Mouse (Mus musculus): ENCODE measurements around the gene Six5. TPM values are rescaled to one million over a fixed set of nuclear protein-coding genes. Genes with fewer than 3 reads are reported as not detected.

Six5 gene
- polyA plus RNA-seq, 1 experiment from 2014 or later, result 5.9 TPM

GRCm38 (mm10) chr7:19086760-19087159 is 7.6 kb upstream of the Six5 start:
- no peak for ATAC-seq (ENCODE audit: extremely low read depth, insufficient number of reproducible peaks, low FRiP score, low TSS enrichment)
- Histone ChIP-seq H3K36me3 (peaks cover 59% of the 10 kb centered on the region), H3K9me3 (no peaks in the 10 kb centered on the region), H3K27ac (replicated peaks) (no peak overlapping the region), H3K4me3 (no peak overlapping the region), H3K4me1 (peaks cover 61% of the 10 kb centered on the region), H3K27me3 (replicated peaks) (peaks cover 9% of the 10 kb centered on the region), H3K9ac (peak overlapping the region; percentile 80; the same call in 1 of the 2 replicates), H3K4me2 (no peak overlapping the region; the same call in 1 of the 2 replicates)
- 61% methylated on average over 18 of the region's 18 CpGs for WGBS

DNA sequence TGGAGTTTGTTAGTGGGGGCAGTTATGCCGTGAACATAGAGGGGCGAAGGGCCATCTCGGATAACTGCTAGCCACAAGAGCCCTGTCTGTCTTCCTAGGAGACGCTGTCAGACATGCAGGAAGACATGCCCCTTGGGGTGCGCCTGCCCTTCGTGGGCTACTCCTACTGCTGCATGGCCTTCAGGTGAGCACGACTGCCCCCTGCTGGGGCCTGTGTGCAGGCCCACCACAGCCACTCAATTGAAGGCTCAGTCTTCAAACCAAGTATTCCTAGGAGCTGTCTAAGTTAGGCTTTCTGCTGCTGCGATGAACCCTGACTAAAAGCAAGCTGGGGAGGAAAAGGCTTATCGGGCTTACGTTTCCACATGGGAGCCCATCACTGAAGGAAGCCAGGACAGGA is 5.6 kb upstream of the Six5 start:
- H3K4me2 ChIP-seq, result no peak overlapping the region
- H3K36me3 ChIP-seq, result peaks cover 51% of the 10 kb centered on the region
- H3K9ac ChIP-seq, result no peak overlapping the region
- H3K27me3 ChIP-seq (replicated peaks), result peaks cover 9% of the 10 kb centered on the region
- ATAC-seq (ENCODE audit: extremely low read depth, insufficient number of reproducible peaks, low FRiP score, low TSS enrichment), result no peak
- H3K27ac ChIP-seq (replicated peaks), result no peak overlapping the region
- no peak overlapping the region for H3K4me3 ChIP-seq
- WGBS, result 39% methylated on average over 10 of the region's 10 CpGs
- no peaks in the 10 kb centered on the region for H3K9me3 ChIP-seq
- peaks cover 59% of the 10 kb centered on the region for H3K4me1 ChIP-seq

DNA sequence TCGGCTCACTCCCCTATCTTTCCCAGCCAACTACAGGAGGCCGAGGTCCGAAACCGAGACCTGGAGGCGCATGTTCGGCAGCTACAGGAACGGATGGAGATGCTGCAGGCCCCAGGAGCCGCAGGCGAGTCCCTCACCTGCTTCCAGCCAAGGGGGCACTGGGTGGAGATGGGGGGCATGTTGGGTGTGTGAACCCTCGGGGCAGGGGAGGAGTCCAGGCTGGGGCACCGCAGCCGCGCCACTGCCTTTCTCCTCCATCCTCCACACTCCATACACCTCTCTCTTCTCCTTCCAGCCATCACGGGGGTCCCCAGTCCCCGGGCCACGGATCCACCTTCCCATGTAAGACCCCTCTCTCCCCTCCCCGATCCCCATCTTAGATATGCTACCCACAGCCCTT is 2.5 kb upstream of the Six5 start:
- no peak for ATAC-seq (ENCODE audit: extremely low read depth, insufficient number of reproducible peaks, low FRiP score, low TSS enrichment)
- Histone ChIP-seq H3K27ac (replicated peaks) (peak overlapping the region; percentile 99), H3K4me1 (peaks cover 40% of the 10 kb centered on the region), H3K9me3 (no peaks in the 10 kb centered on the region), H3K4me3 (peak overlapping the region; percentile 86), H3K27me3 (replicated peaks) (peaks cover 9% of the 10 kb centered on the region), H3K36me3 (peaks cover 49% of the 10 kb centered on the region), H3K4me2 (peak overlapping the region; percentile 92), H3K9ac (peak overlapping the region; percentile 78)
- 46% methylated on average over 14 of the region's 17 CpGs for WGBS

DNA sequence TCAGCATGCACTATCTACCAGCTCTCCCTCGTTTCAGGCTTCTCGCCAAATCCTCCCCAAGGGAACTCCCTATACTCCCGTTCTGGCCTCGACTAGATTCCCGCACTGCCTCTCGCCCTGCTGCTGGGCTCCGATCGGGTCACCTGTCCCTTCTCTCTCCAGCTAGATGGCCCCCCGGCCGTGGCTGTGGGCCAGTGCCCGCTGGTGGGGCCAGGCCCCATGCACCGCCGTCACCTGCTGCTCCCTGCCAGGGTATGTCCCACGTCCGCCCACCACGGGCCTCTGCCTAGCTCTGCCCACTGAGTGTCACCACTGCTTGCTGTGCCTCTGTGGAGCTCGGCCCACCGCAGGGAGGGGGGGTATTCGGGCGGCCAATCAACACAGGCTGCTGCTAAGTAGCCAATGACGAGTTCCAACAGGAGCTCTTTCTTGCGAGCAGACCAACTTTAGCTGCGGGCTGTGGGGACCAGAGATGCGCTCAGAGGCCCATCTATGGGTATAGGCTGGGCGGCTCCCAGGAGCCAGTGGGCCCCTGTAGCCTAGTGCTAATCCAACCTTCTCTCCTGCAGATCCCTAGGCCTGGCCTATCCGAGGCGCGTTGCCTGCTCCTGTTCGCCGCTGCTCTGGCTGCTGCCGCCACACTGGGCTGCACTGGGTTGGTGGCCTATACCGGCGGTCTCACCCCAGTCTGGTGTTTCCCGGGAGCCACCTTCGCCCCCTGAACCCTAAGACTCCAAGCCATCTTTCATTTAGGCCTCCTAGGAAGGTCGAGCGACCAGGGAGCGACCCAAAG is 1.8 kb upstream of the Six5 start:
- 7% methylated on average over 38 of the region's 38 CpGs for WGBS
- Histone ChIP-seq H3K4me3 (peak overlapping the region; percentile 86), H3K9ac (peak overlapping the region; percentile 78), H3K9me3 (no peaks in the 10 kb centered on the region), H3K36me3 (peaks cover 49% of the 10 kb centered on the region), H3K27me3 (replicated peaks) (peaks cover 9% of the 10 kb centered on the region), H3K27ac (replicated peaks) (peak overlapping the region; percentile 99), H3K4me1 (peaks cover 47% of the 10 kb centered on the region), H3K4me2 (peak overlapping the region; percentile 92)
- peak; percentile 38 for ATAC-seq (ENCODE audit: extremely low read depth, insufficient number of reproducible peaks, low FRiP score, low TSS enrichment)

GRCm38 (mm10) chr7:19093174-19093521 is 1.2 kb upstream of the Six5 start:
- Histone ChIP-seq H3K4me1 (peaks cover 52% of the 10 kb centered on the region), H3K4me2 (peak overlapping the region; percentile 92), H3K36me3 (peaks cover 49% of the 10 kb centered on the region), H3K9me3 (no peaks in the 10 kb centered on the region), H3K27ac (replicated peaks) (peak overlapping the region; percentile 99), H3K4me3 (peak overlapping the region; percentile 86), H3K9ac (peak overlapping the region; percentile 78), H3K27me3 (replicated peaks) (peaks cover 9% of the 10 kb centered on the region)
- WGBS, result 0% methylated on average over 15 of the region's 15 CpGs
- ATAC-seq (ENCODE audit: extremely low read depth, insufficient number of reproducible peaks, low FRiP score, low TSS enrichment), result peak; percentile 39; the same call in 1 of the 2 replicates

- H3K4me3 ChIP-seq, result peak overlapping the region; percentile 86
- under 1% methylated on average over 45 of the region's 45 CpGs for WGBS
- peak overlapping the region; percentile 99 for H3K27ac ChIP-seq (replicated peaks)
- H3K36me3 ChIP-seq, result peaks cover 45% of the 10 kb centered on the region
- H3K27me3 ChIP-seq (replicated peaks), result peaks cover 9% of the 10 kb centered on the region
- H3K9ac ChIP-seq, result peak overlapping the region; percentile 97
- H3K4me1 ChIP-seq, result peaks cover 48% of the 10 kb centered on the region
- no peaks in the 10 kb centered on the region for H3K9me3 ChIP-seq
- H3K4me2 ChIP-seq, result peak overlapping the region; percentile 92
- ATAC-seq (ENCODE audit: extremely low read depth, insufficient number of reproducible peaks, low FRiP score, low TSS enrichment), result peak; percentile 68
These were observed 633 bp upstream of the Six5 start for GRCm38 (mm10) chr7:19093537-19094385.

GRCm38 (mm10) chr7:19094826-19095750 is 694 bp downstream of the Six5 start:
- Histone ChIP-seq H3K4me2 (peak overlapping the region; percentile 92), H3K4me1 (peaks cover 48% of the 10 kb centered on the region), H3K9me3 (no peaks in the 10 kb centered on the region), H3K36me3 (peaks cover 36% of the 10 kb centered on the region), H3K4me3 (peak overlapping the region; percentile 86), H3K9ac (peak overlapping the region; percentile 97), H3K27me3 (replicated peaks) (peaks cover 9% of the 10 kb centered on the region), H3K27ac (replicated peaks) (peak overlapping the region; percentile 99)
- WGBS, result under 1% methylated on average over 83 of the region's 87 CpGs
- no peak for ATAC-seq (ENCODE audit: extremely low read depth, insufficient number of reproducible peaks, low FRiP score, low TSS enrichment)

GRCm38 (mm10) chr7:19095751-19096110 is 1.3 kb downstream of the Six5 start:
- under 1% methylated on average over 19 of the region's 19 CpGs for WGBS
- ATAC-seq (ENCODE audit: extremely low read depth, insufficient number of reproducible peaks, low FRiP score, low TSS enrichment), result no peak
- peak overlapping the region; percentile 99 for H3K27ac ChIP-seq (replicated peaks)
- no peaks in the 10 kb centered on the region for H3K9me3 ChIP-seq
- H3K4me3 ChIP-seq, result peak overlapping the region; percentile 86
- H3K4me2 ChIP-seq, result peak overlapping the region; percentile 92
- peaks cover 3% of the 10 kb centered on the region for H3K27me3 ChIP-seq (replicated peaks)
- peaks cover 48% of the 10 kb centered on the region for H3K4me1 ChIP-seq
- H3K36me3 ChIP-seq, result peaks cover 30% of the 10 kb centered on the region
- H3K9ac ChIP-seq, result peak overlapping the region; percentile 97

GRCm38 (mm10) chr7:19096421-19096976 is 2.1 kb downstream of the Six5 start:
- Histone ChIP-seq H3K4me3 (peak overlapping the region; percentile 86), H3K36me3 (peaks cover 22% of the 10 kb centered on the region), H3K9ac (peak overlapping the region; percentile 97), H3K4me1 (peaks cover 44% of the 10 kb centered on the region), H3K9me3 (no peaks in the 10 kb centered on the region), H3K27me3 (replicated peaks) (no peaks in the 10 kb centered on the region), H3K27ac (replicated peaks) (peak overlapping the region; percentile 99), H3K4me2 (peak overlapping the region; percentile 92)
- no peak for ATAC-seq (ENCODE audit: extremely low read depth, insufficient number of reproducible peaks, low FRiP score, low TSS enrichment)
- 55% methylated on average over 5 of the region's 5 CpGs for WGBS

DNA sequence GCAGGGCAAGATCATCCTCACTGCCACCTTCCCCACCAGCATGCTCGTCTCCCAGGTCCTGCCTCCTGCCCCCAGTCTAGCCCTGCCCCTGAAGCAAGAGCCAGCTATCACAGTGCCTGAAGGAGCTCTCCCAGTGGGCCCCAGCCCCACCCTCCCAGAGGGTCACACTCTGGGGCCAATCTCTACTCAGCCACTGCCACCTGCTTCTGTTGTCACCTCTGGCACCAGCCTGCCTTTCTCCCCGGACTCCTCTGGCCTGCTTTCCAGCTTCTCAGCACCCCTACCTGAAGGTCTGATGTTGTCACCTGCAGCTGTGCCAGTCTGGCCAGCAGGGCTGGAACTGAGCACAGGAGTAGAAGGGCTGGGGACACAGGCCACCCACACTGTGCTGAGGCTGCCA is 2.8 kb downstream of the Six5 start:
- ATAC-seq (ENCODE audit: extremely low read depth, insufficient number of reproducible peaks, low FRiP score, low TSS enrichment), result no peak
- Histone ChIP-seq H3K4me1 (peaks cover 37% of the 10 kb centered on the region), H3K4me2 (0 out of 2 replicates have a peak overlapping the region, but pooled peaks have one; percentile 92), H3K27me3 (replicated peaks) (no peaks in the 10 kb centered on the region), H3K27ac (replicated peaks) (no peak overlapping the region), H3K9me3 (peaks cover 4% of the 10 kb centered on the region; the same call in 1 of the 2 replicates), H3K4me3 (no peak overlapping the region), H3K36me3 (peaks cover 16% of the 10 kb centered on the region), H3K9ac (peak overlapping the region; percentile 97)
- 31% methylated on average over 2 of the region's 2 CpGs for WGBS
